Mouse (Mus musculus) megakaryocyte, embryonic 14.5 days (primary cell): ENCODE results near the gene Atp6v1e1.

Source experiments
- FLI1 ChIP-seq: IDR thresholded peaks from 2 replicates; pipeline ENCODE4 v1.6.1; 2012; ENCODE audit warnings: low read length, inconsistent platforms, mixed read lengths
- GATA1 ChIP-seq: IDR thresholded peaks from 3 replicates; pipeline ENCODE4 v1.6.1; 2012; ENCODE audit warnings: mixed read lengths, low read length, inconsistent platforms, borderline replicate concordance

- TF ChIP-seq GATA1 (no peak), FLI1 (no peak)
These were observed 14.0 kb upstream of the Atp6v1e1 start for GRCm38 (mm10) chr6:120836389-120837151.
